ENCODE assay signal across 22 mouse cellular contexts in genomic region chr13:95818941-95819340, GRCm38 (mm10).
DNase-seq lines count a peak whose midpoint lies in the region; TF ChIP-seq lines count a peak whose summit lies in the region.
"Had no signal": no experiment of that assay in that cellular context is flagged by ENCODE, and none has a peak within 500 bp of the region (broad histone marks: within the 10 kb centered on the region; RNA-seq: fewer than 3 reads in every experiment).

No protein-coding gene starts in this region.

- peak; percentile 75 for DNase-seq in adrenal gland, adult 8-10 months
- DNase-seq in adrenal gland, postnatal 4 days (ENCODE audit: low spot score in 2 of 2), result no peak
- no peak for DNase-seq in layer of hippocampus, adult 2 months (ENCODE audit: low spot score in 2 of 2)
- no peak for DNase-seq in layer of hippocampus, postnatal 36 days
- peak; percentile 64 for DNase-seq in adrenal gland, postnatal 14 days
- DNase-seq in frontal cortex, postnatal 36 days (ENCODE audit: low spot score in 2 of 2), result no peak
- DNase-seq: cerebellum, adult 11 months; cerebellum, adult 2 months; cerebellum, adult 9-11 months; cerebellum, postnatal 25 days; gastrocnemius, adult 2 months; gastrocnemius, postnatal 14 days; heart, adult 2 months; heart, postnatal 14 days; kidney, adult 2 months had no signal

- H3K27ac ChIP-seq in layer of hippocampus, adult 2 months, result peak overlapping the region; percentile 85
- H3K27ac ChIP-seq: embryonic facial prominence, embryonic 12.5 days; embryonic facial prominence, embryonic 15.5 days; forebrain, embryonic 15.5 days; gastrocnemius, adult 2 months; heart, adult 2 months; heart, embryonic 10.5 days; heart, embryonic 13.5 days; hindbrain, embryonic 12.5 days; hindbrain, embryonic 15.5 days had no signal

- no peak for TF ChIP-seq CTCF in layer of hippocampus, adult 2 months (conservative IDR thresholded peaks at IDR 0.05)

- H3K4me3 ChIP-seq in layer of hippocampus, adult 2 months, result no peak overlapping the region
- H3K4me3 ChIP-seq: embryonic facial prominence, embryonic 12.5 days; embryonic facial prominence, embryonic 15.5 days; forebrain, embryonic 15.5 days; gastrocnemius, adult 2 months; heart, adult 2 months; heart, embryonic 10.5 days; heart, embryonic 13.5 days; hindbrain, embryonic 12.5 days; hindbrain, embryonic 15.5 days had no signal

Comparison
In these comparisons a context has a peak if more than half of its experiments do, and no peak if none do; other contexts are left out.
1. DNase-seq: peak in adrenal gland, adult 8-10 months (single experiment) and adrenal gland, postnatal 14 days (single experiment); none in adrenal gland, postnatal 4 days (0 of 2), layer of hippocampus, adult 2 months (0 of 2), layer of hippocampus, postnatal 36 days (0 of 2) and frontal cortex, postnatal 36 days (0 of 2).